Mouse (Mus musculus) left cerebral cortex, adult 9 months (tissue): ENCODE measurements around the gene Troap.
"Not testable (repeated sequence)": the region's sequence is repeated elsewhere in the genome, so short reads cannot be mapped to it uniquely, and the experiment has no call there.

Source experiments
- DNase-seq, 2 experiments: peaks; one replicate each; pipeline ENCODE4 v3.0.0; 2022; ENCODE audit warnings: low spot score in 2 of 2

Troap gene

GRCm38 (mm10) chr15:99040920-99041856 is 33.2 kb upstream of the Troap start:
- no peak for DNase-seq

DNA sequence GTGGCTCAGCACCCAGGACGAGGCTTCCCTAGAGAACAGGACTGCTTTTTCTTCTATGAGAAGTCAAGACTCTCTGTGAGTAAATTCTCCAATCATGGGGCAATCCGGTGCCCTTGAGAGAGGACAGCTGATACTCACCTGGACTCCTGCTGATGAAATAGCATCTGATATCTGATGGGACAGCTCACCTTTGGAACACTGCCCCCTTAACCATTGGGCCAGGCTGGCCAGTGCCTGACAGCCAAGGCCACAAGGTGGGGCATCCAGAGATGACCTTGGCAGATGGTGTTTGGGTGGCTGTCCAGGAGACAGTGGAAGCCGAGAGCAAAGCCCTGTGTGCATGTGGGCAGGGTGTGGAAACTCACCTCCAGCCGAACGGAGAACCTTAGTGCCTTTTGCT is 32.0 kb upstream of the Troap start:
- DNase-seq, result no peak

DNA sequence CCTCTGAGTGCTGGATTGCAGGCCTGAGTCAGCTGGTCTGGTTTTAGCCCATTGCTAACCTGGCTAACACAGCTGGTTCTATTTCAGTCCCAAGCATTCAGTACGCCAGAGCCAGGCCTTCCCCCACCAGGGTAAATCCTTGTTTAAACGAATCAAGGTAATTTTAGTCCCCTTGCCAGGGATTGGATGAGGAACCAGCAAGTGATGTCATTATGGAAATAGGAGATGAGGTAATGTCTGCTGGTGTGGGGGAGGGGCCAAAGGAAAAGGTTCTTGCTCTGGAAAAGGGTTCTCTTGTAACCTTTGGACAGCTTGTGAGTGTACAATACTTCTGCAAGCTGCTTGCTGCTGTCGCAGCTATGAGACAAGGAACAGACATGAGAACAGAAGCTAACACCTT is 29.5 kb upstream of the Troap start:
- no peak for DNase-seq

DNA sequence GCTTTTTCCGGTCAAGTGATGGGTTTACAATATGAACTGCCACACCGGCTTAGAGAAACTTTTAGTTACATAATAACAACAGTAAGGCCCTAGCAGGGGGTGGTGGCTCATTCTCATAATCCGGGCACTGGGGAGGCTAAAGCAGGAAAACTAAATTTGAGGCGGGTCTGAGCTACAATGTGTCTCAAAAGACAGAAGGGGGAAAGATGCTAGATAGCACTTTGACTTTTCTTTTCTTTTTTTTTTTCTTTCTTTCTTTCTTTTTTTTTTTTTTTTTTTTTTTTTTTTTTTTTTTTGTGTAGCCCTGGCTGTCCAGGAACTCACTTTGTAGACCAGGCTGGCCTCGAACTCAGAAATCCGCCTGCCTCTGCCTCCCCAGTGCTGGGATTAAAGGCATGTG is 28.6 kb upstream of the Troap start:
- not testable (repeated sequence) for DNase-seq

- DNase-seq, result peak in 1 of 2 experiments; percentile 71
Observed at GRCm38 (mm10) chr15:99049473-99050253, 24.7 kb upstream of the Troap start.

DNA sequence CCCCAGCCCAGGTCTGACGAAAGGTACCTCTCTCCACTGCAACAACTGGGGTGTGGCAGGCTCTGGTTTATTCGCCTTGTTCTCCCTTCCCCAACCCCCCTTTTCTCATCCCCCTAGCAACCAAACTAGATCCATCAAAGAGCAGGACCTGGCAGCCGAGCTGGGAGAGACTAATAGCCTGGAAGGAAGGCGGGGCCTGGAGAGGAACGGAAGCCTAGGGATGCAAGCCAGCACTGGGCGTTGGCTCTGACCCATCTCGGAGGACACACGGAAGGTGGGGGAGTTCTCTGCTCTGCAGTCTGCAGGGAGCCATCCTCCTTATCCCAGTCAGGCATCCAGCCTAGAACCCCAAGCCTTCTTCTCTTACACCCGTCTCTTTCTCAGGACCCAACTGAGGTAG is 21.0 kb upstream of the Troap start:
- no peak for DNase-seq

- DNase-seq, result no peak
Observed at GRCm38 (mm10) chr15:99055040-99055439, 19.3 kb upstream of the Troap start, which contains the start of gene Prph. TSS of gene Prph (plus strand) at chr15:99055174.

- DNase-seq, result no peak
Observed at GRCm38 (mm10) chr15:99055511-99055961, 18.8 kb upstream of the Troap start.

DNA sequence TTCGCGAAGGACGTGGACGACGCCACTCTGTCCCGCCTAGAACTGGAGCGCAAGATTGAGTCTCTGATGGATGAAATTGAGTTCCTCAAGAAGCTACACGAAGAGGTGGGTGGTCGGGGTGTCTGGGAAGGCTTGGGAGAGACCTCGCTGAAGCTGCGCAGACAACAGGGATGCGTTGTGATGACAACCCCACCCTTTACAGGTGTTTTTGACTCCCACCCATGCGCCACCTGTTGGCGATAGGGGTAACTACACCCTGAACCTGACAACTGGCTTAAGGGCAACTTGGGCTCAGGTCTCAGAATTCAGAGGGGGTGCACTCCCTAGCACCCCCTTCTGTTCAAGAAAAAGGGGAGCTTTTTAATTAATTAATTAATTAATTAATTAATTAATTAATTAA is 18.0 kb upstream of the Troap start:
- no peak for DNase-seq

DNA sequence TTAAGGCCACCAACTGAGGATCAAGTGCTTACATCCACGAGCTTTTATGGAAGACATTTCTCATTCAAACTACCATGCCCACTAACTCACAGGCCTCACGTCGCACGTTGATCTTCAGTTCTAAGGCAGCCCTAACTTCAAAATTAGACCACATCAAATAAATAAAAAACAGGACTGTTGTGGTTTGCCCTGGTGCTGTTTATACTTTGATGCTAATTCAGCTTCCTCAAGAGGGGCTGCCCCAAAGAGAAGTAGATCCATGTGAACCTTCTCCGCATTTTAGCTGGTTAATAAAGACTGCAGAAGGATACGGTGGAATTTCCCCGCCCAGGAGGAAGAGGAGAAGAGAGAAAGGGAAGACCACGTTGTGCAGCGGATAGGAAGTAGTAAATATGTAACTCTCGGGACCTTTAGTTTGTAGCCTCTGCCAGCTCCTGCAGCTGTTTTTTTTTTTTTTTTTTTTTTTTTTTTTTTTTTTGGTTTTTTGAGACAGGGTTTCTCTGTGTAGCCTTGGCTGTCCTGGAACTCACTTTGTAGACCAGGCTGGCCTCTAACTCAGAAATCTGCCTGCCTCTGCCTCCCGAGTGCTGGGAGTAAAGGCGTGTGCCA is 8.7 kb upstream of the Troap start:
- DNase-seq, result no peak

GRCm38 (mm10) chr15:99071988-99072387 is 2.4 kb upstream of the Troap start:
- DNase-seq, result no peak

DNA sequence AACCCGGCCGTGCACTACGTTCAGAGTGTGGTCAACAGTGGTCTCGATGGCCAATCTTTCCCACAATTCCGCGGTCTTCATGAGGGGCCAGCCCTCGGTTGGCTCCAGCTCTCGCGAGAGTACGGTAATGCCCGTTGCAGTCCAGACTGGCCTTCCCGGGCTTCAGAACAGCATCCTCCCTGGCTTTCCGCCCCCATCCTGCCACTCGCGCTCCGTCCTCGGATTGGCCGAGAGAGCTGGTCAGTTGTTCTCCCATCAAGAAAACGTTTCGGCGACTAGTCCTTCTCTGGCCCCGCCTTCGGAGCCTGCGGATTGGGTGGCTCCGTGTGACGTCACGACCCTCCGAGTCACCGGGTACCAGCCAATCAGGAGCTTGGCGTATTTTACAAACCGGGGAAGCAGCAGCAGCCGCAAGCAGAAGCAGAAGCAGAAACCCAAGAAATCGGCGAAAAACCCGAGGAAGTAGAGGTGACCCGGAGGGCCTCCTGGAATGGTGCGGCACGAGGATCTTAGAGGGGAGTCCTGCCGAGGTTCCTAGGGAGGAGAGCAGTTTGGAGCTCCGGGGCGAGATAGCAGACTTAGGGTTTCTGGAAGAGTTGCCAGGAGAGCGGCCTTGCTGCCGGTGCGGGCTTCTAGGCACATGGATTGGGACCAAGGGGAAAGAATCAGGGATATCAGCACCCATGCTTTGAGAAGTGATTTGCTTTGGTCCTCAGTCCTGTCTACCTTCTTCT is 392 bp downstream of the Troap start:
- peak; percentile 94 to 98 for DNase-seq

DNA sequence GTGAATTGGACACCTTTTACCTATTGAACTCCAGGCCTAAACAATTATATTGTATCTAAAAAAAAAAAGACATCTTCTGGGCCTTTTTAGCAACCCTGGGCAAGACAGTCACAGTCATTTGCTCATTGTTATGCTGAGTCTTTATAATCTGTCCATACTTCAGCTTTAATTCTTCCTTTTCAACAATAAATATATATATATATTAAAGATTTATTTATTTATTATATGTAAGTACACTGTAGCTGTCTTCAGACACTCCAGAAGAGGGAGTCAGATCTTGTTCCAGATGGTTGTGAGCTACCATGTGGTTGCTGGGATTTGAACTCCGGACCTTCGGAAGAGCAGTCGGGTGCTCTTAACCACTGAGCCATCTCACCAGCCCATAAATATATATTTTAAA is 1.6 kb downstream of the Troap start:
- not testable (repeated sequence) for DNase-seq

DNA sequence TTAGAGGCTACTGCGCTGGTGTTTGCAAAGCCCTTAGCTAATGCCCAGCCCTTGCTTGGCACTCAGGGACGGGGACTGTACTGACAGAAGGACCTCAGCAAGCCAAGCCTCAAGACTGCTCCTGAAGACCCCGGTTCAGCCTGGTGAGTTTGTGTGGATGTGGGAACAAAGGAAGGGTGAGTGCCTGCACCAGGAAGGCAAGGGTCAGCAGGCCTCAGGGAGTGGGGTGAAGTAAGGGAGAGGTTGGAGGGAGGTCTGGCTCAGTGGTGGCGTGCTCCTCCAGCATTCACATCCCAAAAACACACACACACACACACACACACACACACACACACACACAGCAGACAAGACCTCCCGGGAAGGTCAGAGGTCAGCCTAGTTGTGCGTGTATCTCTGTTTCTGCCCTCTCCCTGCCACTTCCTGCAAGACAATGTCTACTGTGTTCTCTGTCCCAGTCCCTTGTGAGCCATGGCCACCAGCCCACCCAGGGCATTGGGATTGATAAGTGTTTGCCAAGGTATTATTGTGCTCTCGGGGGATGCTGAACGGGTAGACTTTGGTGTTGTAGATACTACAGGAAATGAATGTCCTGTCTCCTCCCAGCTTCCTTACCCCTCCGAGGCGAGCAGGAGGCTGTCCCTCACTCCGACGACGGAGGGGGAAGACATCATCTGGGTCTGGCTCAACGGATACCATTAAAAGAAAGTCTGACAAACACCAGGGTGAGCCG is 4.0 kb downstream of the Troap start:
- no peak for DNase-seq

DNA sequence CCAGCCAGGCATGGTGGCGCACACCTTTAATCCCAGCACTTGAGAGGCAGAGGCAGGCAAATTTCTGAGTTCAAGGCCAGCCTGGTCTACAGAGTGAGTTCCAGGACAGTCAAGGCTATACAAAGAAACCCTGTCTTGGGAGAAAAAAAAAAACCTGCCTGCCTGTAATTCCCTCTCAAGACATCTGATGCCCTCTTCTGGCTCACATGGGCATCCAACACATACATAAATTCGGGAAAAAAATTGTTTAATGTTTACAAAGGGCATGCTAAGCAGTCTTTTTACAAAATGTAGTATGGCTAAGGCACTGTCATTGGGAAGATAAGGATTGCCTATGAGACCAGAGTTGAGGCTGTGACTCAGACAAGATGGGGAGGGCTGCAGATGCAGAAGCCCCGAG is 5.4 kb downstream of the Troap start:
- DNase-seq, result no peak

- DNase-seq, result no peak
Observed at GRCm38 (mm10) chr15:99082322-99082721, 7.9 kb downstream of the Troap start.

DNA sequence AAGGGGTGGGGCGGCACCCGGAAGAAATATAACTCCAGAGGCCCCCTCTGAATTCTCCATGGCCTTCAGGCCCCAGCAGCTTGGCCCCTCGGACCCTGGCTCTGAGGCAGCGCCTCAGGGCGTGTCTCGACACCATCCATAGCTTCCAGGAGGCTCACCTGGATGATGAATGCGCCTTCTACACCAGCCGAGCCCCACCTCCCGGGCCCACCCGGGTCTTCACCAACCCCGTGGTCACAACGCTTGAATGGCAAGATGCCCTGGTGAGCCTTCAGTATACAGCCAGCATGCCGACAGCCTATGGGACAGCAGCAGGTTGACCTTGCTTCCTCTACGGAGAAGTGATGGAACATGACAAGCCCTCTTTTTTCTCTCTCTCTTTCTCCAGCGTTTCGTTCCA is 8.5 kb downstream of the Troap start:
- no peak for DNase-seq

DNA sequence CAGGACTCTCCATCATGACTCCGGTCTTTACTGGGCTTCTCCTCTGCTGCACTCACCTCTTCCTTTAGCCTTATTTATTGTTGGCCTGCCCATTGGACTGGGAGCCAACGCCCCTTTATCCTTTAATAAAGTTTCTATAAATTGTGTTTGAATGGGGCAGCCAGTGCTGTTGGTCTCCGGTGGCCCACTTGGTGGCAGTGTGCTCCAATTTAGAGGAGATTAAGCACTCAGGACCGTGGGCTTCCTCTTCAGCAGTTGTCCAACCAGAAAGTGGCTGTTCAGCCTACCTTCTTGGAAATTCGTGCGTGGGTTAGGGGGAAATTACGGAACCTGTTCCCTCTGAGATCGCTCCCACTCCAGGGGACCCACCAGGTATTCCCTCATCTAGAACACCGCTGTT is 8.9 kb downstream of the Troap start:
- DNase-seq, result peak in 1 of 2 experiments; percentile 53

DNA sequence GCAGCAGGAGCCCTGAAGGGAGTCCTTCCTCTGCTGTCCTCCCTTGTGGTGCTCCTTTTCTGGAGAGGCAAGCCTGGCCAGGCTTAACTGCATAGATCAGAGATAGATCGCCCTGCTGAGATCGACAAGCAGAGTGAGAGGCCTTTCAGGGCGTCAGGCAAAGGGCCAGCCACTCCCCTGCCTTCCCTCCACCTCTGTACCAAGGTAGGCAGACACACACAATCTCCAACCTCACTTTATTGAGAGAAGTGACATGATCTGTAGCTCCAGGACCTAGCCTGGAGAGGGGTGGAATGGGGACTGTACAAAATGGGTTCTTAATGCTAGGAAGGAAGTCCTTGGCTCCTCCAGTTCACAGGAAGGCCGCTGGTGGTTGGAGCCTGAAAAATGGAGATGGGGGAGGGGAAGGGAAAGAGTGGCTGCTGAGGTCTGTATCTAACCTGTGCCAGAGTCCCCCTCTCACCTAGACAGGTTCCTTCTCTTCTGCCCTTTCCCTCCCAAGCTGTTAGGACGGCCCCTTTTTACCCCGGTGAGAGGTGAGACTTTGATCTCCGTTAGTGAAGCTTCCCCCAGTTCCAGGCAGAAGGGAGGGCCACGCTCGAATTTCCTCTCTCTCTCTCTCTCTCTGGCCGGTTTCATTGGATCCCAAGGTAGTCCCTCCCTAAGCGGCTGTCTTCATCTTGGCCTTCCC is 9.6 kb downstream of the Troap start:
- no peak for DNase-seq

DNA sequence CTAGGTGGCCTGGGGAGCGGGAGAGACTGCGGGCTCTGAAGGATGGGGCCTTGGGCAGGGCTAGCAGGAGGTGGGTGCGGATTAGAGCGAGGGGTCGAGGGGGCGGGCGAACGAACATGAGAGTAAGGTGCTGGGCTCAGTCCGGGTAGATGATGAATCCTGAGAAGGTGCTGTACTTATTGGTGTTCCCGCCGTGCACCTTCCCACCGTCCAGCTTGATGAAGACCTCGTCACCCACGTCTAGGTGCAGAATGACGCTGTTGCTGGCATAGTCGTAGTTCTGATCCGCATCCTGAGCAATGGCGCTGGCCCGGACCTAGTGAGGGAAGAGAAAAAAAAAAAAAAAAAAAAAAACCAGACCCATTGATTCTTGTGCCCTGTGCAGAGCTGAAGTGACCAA is 10.2 kb downstream of the Troap start:
- DNase-seq, result no peak
